Mouse (Mus musculus) liver, embryonic 13.5 days (tissue): ENCODE measurements around the gene Mybph. TPM values are rescaled to one million over a fixed set of nuclear protein-coding genes. Genes with fewer than 3 reads are reported as not detected.

Experiments
- ATAC-seq: fragments of 200-750 bp; cut with Nextera tagmentation; 2 replicates; pipeline ENCODE4 v1.8.0; 2017; ENCODE audit warnings: low read depth, mild to moderate bottlenecking, moderate number of reproducible peaks, moderate library complexity
- DNase-seq: peaks from one replicate; pipeline ENCODE4 v3.0.0; 2022
- H3K27ac ChIP-seq: fragments of 300-500 bp; sonication (generic); 2 replicates; pipeline ENCODE4 v1.5.1; 2015; ENCODE audit warnings: moderate library complexity, mild to moderate bottlenecking, inconsistent platforms
- H3K27me3 ChIP-seq: fragments of 300-500 bp; sonication (generic); 2 replicates; pipeline ENCODE4 v1.6.1; 2015; ENCODE audit warnings: mild to moderate bottlenecking, inconsistent platforms
- H3K36me3 ChIP-seq: fragments of 300-500 bp; sonication (generic); 2 replicates; pipeline ENCODE4 v1.6.1; 2015; ENCODE audit warnings: mild to moderate bottlenecking, inconsistent platforms
- H3K4me1 ChIP-seq: fragments of 300-500 bp; sonication (generic); replicated peaks from 2 replicates; pipeline ENCODE4 v1.6.1; 2015; ENCODE audit warnings: inconsistent platforms
- H3K4me2 ChIP-seq: fragments of 300-500 bp; sonication (generic); 2 replicates; pipeline ENCODE4 v1.6.1; 2015; ENCODE audit warnings: inconsistent platforms, mild to moderate bottlenecking, moderate library complexity
- H3K4me3 ChIP-seq: fragments of 300-500 bp; sonication (generic); replicated peaks from 2 replicates; pipeline ENCODE4 v1.5.1; 2015; ENCODE audit warnings: mild to moderate bottlenecking, inconsistent platforms
- H3K9ac ChIP-seq: fragments of 300-500 bp; sonication (generic); 2 replicates; pipeline ENCODE4 v1.6.1; 2015; ENCODE audit warnings: mild to moderate bottlenecking, inconsistent platforms
- H3K9me3 ChIP-seq: fragments of 300-500 bp; sonication (generic); replicated peaks from 2 replicates; pipeline ENCODE4 v1.6.1; 2016; ENCODE audit warnings: inconsistent platforms
- WGBS: fragments of 180-500 bp; shearing (Covaris S2); methylation state at CpG from one replicate; pipeline ENCODE4 v1.1.7; 2015; ENCODE audit not compliant: insufficient replicate concordance; 5-methylcytosine and 5-hydroxymethylcytosine counted together
- polyA plus RNA-seq: library from polyadenylated mRNA; unstranded; fragments of >200 nt; fragmentation: Nextera tagmentation; extraction: Ambion mirVana; gene quantifications from 2 replicates; pipeline ENCODE4 v1.2.1, GENCODE M21; 2015

The Mybph gene
- polyA plus RNA-seq, 1 experiment from 2014 or later = 1.9 TPM

GRCm38 (mm10) chr1:134225375-134225774, 32.1 kb downstream of the Mybph start:
- Histone ChIP-seq H3K9me3 (no peaks in the 10 kb centered on the region), H3K27ac (no peak overlapping the region), H3K4me2 (no peak overlapping the region), H3K4me1 (peaks cover 15% of the 10 kb centered on the region), H3K9ac (no peak overlapping the region), H3K36me3 (no peaks in the 10 kb centered on the region), H3K27me3 (peaks cover 20% of the 10 kb centered on the region), H3K4me3 (no peak overlapping the region)
- 71% methylated on average over 5 of the region's 5 CpGs for WGBS
- ATAC-seq = no peak
- DNase-seq = no peak

DNA sequence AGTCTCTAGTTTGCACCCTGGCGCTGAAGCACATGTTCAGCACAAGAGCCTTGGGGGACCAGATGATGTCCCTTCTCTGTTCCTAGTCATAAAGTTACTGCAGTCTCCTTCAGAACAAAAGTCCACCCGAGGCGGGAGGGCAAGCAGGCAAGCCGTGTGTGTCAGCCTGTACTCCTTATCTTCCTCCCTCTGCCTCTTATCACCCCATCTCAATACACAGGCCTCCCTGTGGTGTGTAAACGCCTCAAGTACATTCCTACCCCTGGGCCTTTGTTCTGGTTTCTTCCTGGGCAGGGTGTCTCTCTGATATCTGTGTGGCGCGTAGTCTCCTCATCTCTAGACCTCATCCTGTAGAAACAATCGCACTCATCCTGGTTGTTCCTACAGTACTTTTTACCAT, 33.5 kb downstream of the Mybph start:
- no peaks in the 10 kb centered on the region for H3K36me3 ChIP-seq
- H3K27me3 ChIP-seq = peaks cover 20% of the 10 kb centered on the region
- no peak overlapping the region for H3K4me3 ChIP-seq
- H3K27ac ChIP-seq = no peak overlapping the region
- ATAC-seq = no peak
- H3K4me1 ChIP-seq = peaks cover 6% of the 10 kb centered on the region; the same call in 1 of the 2 replicates
- DNase-seq = no peak
- no peak overlapping the region for H3K4me2 ChIP-seq
- 40% methylated on average over 8 of the region's 8 CpGs for whole genome bisulfite sequencing
- H3K9ac ChIP-seq = no peak overlapping the region
- no peaks in the 10 kb centered on the region for H3K9me3 ChIP-seq

GRCm38 (mm10) chr1:134229806-134230575, 36.7 kb downstream of the Mybph start:
- no peaks in the 10 kb centered on the region for H3K9me3 ChIP-seq
- no peak for DNase-seq
- H3K9ac ChIP-seq = no peak overlapping the region
- no peak for ATAC-seq
- peaks cover 37% of the 10 kb centered on the region for H3K27me3 ChIP-seq
- H3K4me1 ChIP-seq = peaks cover 2% of the 10 kb centered on the region; the same call in 1 of the 2 replicates
- H3K4me2 ChIP-seq = no peak overlapping the region
- H3K27ac ChIP-seq = no peak overlapping the region
- no peaks in the 10 kb centered on the region for H3K36me3 ChIP-seq
- no peak overlapping the region for H3K4me3 ChIP-seq
- WGBS = 58% methylated on average over 5 of the region's 5 CpGs

DNA sequence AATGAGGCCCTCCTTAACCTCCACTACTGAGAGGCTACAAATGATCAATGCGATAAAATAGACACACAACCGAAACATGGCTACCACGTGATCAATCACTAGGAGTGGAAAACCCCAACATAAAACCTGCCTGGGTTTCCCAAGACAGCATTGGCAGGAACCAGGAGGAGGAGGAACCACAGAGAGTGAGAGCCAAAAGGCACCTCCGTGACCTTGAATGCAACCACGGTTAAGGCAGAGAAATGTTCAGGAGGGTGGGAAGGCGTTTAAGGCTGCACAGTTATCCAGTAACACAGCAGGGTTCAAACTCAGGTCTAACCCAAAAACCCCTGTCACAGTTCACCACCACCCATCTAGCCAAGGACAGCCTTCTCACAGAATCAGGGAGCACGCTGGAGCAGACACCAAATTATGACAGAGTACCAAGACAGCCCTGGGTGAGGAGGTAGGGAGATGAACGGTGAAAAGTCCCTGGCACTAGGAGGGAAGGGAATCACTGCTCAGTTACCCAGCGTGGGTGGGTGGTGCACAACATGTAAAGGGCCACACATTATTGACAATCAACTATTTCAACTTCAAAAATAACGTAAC, 37.5 kb downstream of the Mybph start:
- no peak overlapping the region for H3K4me3 ChIP-seq
- no peaks in the 10 kb centered on the region for H3K36me3 ChIP-seq
- no peak overlapping the region for H3K4me2 ChIP-seq
- H3K9me3 ChIP-seq = no peaks in the 10 kb centered on the region
- DNase-seq (no peak), ATAC-seq (no peak)
- no peak overlapping the region for H3K27ac ChIP-seq
- H3K9ac ChIP-seq = no peak overlapping the region
- WGBS = 75% methylated on average over 10 of the region's 10 CpGs
- H3K27me3 ChIP-seq = peaks cover 40% of the 10 kb centered on the region
- H3K4me1 ChIP-seq = peaks cover 8% of the 10 kb centered on the region; the same call in 1 of the 2 replicates

GRCm38 (mm10) chr1:134231270-134231669, 38.0 kb downstream of the Mybph start:
- H3K4me1 ChIP-seq = peaks cover 12% of the 10 kb centered on the region; the same call in 1 of the 2 replicates
- H3K9me3 ChIP-seq = no peaks in the 10 kb centered on the region
- ATAC-seq = no peak
- no peak overlapping the region for H3K4me2 ChIP-seq
- no peak for DNase-seq
- H3K4me3 ChIP-seq = no peak overlapping the region
- H3K9ac ChIP-seq = no peak overlapping the region
- 74% methylated on average over 3 of the region's 3 CpGs for WGBS
- no peak overlapping the region for H3K27ac ChIP-seq
- peaks cover 46% of the 10 kb centered on the region for H3K27me3 ChIP-seq
- no peaks in the 10 kb centered on the region for H3K36me3 ChIP-seq

DNA sequence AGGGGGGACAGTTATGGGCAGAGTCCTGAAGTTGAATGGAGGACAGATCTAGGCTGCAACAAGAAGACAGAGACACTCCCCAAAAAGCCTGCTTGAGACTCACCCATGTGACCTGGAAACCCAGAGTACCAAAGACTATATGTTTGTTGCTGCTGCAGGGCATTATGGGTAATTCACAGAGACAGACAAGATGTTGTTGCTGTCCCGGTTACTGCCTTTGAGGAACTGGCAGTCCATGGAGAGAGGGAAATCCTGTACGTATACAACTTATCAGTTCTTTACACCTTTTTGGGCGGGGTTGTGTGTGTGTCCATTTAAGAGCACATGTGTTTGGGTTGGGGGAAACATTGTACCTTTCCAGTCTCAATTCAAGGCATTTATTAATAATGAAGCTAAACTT, 38.4 kb downstream of the Mybph start:
- Histone ChIP-seq H3K36me3 (no peaks in the 10 kb centered on the region), H3K9me3 (no peaks in the 10 kb centered on the region), H3K4me2 (no peak overlapping the region), H3K4me1 (peaks cover 13% of the 10 kb centered on the region; the same call in 1 of the 2 replicates), H3K9ac (no peak overlapping the region), H3K27ac (no peak overlapping the region), H3K4me3 (no peak overlapping the region), H3K27me3 (peaks cover 50% of the 10 kb centered on the region)
- WGBS = 19% methylated on average over 3 of the region's 3 CpGs
- DNase-seq = no peak
- ATAC-seq = no peak

- Histone ChIP-seq H3K4me3 (no peak overlapping the region), H3K4me2 (no peak overlapping the region)
These were observed 39.1 kb downstream of the Mybph start for GRCm38 (mm10) chr1:134232326-134232725.

DNA sequence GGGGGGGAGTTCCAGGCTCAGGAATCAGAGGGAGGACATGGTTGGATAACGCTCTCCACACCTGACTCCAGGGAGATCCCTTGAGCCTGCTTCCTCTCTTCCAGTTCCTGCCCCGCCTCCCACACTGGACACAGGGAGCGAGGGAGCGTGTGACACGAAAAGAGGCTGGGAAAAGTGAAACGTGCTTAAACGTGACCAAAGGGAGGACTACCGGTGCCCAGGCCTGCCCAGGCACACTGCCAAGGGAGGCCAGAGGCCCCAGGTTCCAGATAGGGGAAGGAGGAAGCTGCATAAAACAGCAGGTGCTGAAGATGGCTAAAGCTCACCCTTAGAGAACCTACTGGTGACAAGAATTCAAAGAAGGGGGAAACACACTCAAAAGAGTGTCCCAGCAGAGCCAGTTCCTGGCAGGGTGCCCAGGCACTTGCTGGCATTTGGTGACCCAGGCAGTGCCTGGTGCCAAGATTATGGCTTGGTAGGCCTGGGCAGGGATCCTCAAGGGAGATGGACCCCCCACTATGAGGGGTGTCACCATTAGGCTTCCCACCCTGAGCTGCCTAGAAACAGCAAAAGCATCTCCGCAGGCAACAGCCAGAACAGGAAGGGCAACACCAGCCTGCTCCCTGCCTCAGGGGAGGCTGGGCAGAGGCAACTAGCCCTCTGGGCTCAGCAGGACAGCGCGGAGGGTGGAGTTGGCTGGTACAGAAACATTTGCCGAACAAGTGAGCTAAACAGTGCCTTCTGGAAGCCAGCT, 39.7 kb downstream of the Mybph start:
- Histone ChIP-seq H3K27ac (no peak overlapping the region), H3K4me2 (no peak overlapping the region), H3K36me3 (no peaks in the 10 kb centered on the region), H3K4me1 (peaks cover 15% of the 10 kb centered on the region; the same call in 1 of the 2 replicates), H3K9me3 (no peaks in the 10 kb centered on the region), H3K27me3 (peaks cover 58% of the 10 kb centered on the region), H3K9ac (no peak overlapping the region), H3K4me3 (no peak overlapping the region)
- 55% methylated on average over 12 of the region's 12 CpGs for WGBS
- no peak for ATAC-seq
- no peak for DNase-seq

More at GRCm38 (mm10) chr1:134232326-134232725, 39.1 kb downstream of the Mybph start:
- DNase-seq = no peak
- H3K27me3 ChIP-seq = peaks cover 53% of the 10 kb centered on the region
- ATAC-seq = no peak
- no peaks in the 10 kb centered on the region for H3K36me3 ChIP-seq
- no peak overlapping the region for H3K27ac ChIP-seq
- H3K4me1 ChIP-seq = peaks cover 13% of the 10 kb centered on the region; the same call in 1 of the 2 replicates
- no peak overlapping the region for H3K9ac ChIP-seq
- no peaks in the 10 kb centered on the region for H3K9me3 ChIP-seq
- 70% methylated on average over 8 of the region's 8 CpGs for WGBS

DNA sequence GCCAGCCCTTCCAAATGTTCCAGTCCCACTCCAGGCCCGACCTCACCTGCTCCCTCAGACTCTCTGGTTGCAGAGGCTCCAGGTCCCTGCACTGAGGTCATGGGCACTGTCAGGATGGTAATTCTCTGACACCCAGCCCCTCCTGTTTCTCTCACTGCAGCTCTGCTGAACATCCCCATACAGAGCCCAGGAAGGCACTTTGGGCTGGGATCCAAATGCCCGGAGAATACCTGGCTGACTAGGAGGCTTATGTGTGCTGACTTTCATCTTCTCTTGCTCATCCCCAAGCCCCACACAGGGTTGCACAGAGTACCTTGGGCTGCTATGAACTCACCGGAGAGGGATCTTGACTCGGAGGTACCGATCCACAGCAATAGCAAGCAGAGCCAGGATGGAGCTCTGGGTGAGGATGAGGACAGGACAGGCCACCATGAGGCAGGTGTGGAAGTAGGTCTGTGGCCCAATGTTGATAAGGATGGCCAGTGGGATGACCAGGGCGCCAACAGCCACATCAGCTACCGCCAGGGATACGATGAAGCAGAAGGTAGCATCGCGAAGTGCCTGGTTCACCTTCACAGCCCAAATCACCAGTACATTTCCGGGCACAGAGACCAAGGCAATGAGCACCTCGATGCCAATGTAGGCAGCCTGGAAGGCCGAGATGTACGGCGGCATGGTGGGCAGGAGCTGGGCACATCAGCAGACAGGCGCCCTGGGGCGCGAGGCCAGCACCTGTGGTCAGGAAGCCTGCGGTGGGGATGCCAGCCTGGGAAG, 40.6 kb downstream of the Mybph start:
- Histone ChIP-seq H3K4me3 (no peak overlapping the region), H3K27ac (no peak overlapping the region), H3K9ac (no peak overlapping the region), H3K9me3 (no peaks in the 10 kb centered on the region), H3K4me2 (no peak overlapping the region), H3K36me3 (no peaks in the 10 kb centered on the region), H3K4me1 (peaks cover 20% of the 10 kb centered on the region; the same call in 1 of the 2 replicates), H3K27me3 (peaks cover 58% of the 10 kb centered on the region)
- ATAC-seq (no peak), DNase-seq (no peak)
- 39% methylated on average over 19 of the region's 19 CpGs for WGBS

DNA sequence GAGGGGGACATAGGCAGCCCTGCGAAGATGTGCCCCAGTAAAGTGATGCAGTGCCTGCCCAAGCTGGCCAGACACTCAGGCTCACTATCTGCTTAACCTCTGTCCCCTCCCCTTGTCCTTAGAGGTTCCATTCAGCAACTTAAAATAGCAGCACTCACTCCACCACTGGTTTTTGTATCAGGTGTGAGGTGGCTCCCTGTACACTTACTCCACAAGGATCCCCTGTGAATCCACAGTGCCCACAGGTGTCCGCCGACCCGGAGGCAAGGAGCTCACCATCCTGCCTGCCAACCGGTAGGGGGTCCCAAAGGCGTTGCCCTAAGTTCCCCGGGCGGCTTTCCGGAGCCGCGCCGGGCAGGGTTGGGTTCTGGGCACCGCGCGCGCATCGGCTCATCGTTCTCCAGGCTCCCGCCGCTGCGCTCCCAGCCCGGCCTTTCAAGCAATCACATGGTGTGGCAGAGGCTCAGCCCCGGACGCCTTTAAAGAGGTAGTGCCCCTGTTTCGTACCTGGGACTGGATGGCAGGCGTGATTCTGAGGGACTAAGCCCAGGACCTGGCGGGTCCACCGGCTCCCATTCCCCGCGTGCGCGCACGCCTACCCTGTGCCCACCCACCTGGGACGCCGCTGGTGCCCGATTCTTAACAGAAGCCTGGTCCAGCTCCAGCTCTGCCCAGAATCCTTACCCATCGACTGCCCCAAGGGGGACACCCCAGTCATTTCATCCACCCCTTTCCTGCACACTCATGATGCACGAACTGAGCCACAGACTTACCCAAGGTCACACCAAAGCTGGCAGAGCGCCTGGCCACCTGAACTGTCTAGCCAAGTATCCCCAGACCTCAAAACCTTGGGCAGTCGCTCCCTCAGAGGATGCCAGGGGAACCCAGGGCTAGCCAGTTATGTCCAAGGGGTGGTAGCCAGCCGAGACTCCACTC, 41.5 kb downstream of the Mybph start:
- WGBS = 1% methylated on average over 41 of the region's 41 CpGs
- Histone ChIP-seq H3K27me3 (peaks cover 61% of the 10 kb centered on the region), H3K4me1 (peaks cover 23% of the 10 kb centered on the region; the same call in 1 of the 2 replicates), H3K27ac (no peak overlapping the region), H3K9ac (no peak overlapping the region), H3K4me3 (peak overlapping the region; percentile 23), H3K9me3 (no peaks in the 10 kb centered on the region), H3K4me2 (peak overlapping the region; percentile 52), H3K36me3 (no peaks in the 10 kb centered on the region)
- ATAC-seq = no peak
- DNase-seq = no peak
